Mouse (Mus musculus): Measurements from ENCODE around the gene Gm10803. TPM values are rescaled to one million over a fixed set of nuclear protein-coding genes. Genes with fewer than 3 reads are reported as not detected.

The Gm10803 gene
- polyA plus RNA-seq, 1 experiment = not detected

DNA sequence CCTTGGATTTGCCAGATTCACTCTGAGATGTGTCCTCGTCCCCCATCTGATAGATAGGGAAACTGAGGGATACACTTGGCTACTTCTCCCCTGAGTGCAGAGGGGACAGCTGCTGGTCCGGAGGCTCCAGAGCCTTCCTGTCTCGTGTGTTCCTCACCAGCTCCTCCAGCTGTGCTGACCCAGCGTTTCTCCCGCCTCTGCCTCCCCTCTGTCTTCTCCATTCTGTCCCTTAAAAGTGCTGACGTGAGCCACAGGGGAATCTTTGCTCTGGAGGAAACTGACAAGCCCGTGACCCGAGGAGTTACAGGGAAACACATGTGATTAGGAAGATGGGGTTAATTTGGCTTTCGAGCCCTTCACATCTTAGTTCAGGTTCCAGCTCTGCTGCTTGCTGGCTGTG lies 39.4 kb downstream of the Gm10803 start:
- 42% methylated on average over 9 of the region's 9 CpGs for WGBS
- H3K36me3 ChIP-seq (ENCODE audit: control insufficient read depth, insufficient read depth, low read length) = no peaks in the 10 kb centered on the region
- no peaks in the 10 kb centered on the region for H3K4me1 ChIP-seq (replicated peaks; ENCODE audit: control insufficient read depth, insufficient read depth, low read length)
- no peak overlapping the region for H3K27ac ChIP-seq (ENCODE audit: control insufficient read depth, insufficient read depth, low read length)
- no peak for TF ChIP-seq CTCF (IDR thresholded peaks at IDR 0.05; ENCODE audit: borderline replicate concordance, control insufficient read depth, extremely low read depth, insufficient read depth, low read length, poor library complexity)
- TF ChIP-seq POLR2A (IDR thresholded peaks at IDR 0.05; ENCODE audit: control insufficient read depth, extremely low read depth, insufficient read depth, low read length, poor library complexity) = no peak
- no peak overlapping the region for H3K4me3 ChIP-seq (ENCODE audit: control insufficient read depth, insufficient read depth, low read length)
- no peaks in the 10 kb centered on the region for H3K27me3 ChIP-seq (ENCODE audit: control insufficient read depth, insufficient read depth, low read length)
- DNase-seq = no peak

DNA sequence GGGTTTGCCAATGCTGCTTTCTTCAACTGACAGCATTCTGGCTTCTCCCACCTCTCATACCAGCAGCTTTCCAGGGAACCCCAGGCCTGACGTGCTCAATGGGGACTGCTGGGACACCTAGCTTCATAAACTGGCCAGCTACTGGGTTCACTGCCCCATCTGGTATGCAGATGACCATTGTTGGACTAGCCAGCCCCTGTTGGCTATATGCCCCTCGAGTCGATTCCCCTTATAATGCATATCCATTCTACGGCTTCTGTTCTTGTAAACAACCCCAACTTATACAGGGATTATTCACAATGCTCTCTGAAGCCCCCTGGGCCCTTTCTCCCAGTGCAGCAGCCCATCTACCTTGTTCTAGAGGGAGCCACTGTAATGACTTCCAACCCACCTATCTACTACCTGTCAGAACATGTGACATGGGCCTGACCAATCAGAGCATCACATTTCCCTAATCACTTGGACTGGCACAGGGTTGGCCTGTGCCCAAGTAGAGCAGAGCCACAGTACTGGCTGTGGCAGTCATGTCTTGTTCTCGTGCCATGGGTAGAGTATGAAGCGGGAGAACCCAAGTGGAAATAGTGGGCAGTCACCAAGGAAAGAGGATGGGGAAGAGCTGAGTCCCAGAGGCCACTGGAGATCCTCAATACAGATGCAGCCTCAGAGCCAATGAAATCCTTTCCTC lies 44.4 kb downstream of the Gm10803 start:
- no peak for DNase-seq

DNA sequence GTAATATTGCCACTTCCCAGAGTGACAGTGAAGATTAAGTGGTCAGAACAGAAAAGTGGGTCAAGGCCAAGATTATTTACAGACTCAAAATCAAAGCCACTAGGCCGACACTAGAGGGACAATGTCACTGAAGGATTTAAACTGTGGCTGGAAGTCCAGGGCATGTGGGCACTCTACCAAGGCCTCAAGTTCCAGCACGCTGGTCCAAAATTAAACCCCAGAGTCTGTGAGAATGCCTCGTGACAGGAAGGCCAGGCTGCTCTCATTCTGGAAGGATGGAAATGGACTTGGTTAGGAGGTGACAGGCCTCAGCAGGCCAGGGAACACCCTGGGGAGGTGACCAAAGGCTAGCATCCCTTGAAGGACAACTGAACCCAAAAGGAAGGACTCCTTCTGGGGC lies 48.4 kb downstream of the Gm10803 start:
- no peak overlapping the region for H3K27ac ChIP-seq (ENCODE audit: control insufficient read depth, insufficient read depth, low read length)
- DNase-seq = no peak
- H3K4me1 ChIP-seq (replicated peaks; ENCODE audit: control insufficient read depth, insufficient read depth, low read length) = no peaks in the 10 kb centered on the region
- 92% methylated on average over 3 of the region's 3 CpGs for WGBS
- H3K36me3 ChIP-seq (ENCODE audit: control insufficient read depth, insufficient read depth, low read length) = no peaks in the 10 kb centered on the region
- H3K27me3 ChIP-seq (ENCODE audit: control insufficient read depth, insufficient read depth, low read length) = no peaks in the 10 kb centered on the region
- TF ChIP-seq CTCF (IDR thresholded peaks at IDR 0.05; ENCODE audit: borderline replicate concordance, control insufficient read depth, extremely low read depth, insufficient read depth, low read length, poor library complexity) (no peak), POLR2A (IDR thresholded peaks at IDR 0.05; ENCODE audit: control insufficient read depth, extremely low read depth, insufficient read depth, low read length, poor library complexity) (no peak)
- H3K4me3 ChIP-seq (ENCODE audit: control insufficient read depth, insufficient read depth, low read length) = no peak overlapping the region

More for the DNA sequence above, 44.4 kb downstream of the Gm10803 start:
- H3K27me3 ChIP-seq (ENCODE audit: control insufficient read depth, insufficient read depth, low read length) = no peaks in the 10 kb centered on the region
- H3K4me1 ChIP-seq (replicated peaks; ENCODE audit: control insufficient read depth, insufficient read depth, low read length) = no peaks in the 10 kb centered on the region
- WGBS = 91% methylated on average over 6 of the region's 6 CpGs
- no peak overlapping the region for H3K27ac ChIP-seq (ENCODE audit: control insufficient read depth, insufficient read depth, low read length)
- TF ChIP-seq CTCF (IDR thresholded peaks at IDR 0.05; ENCODE audit: borderline replicate concordance, control insufficient read depth, extremely low read depth, insufficient read depth, low read length, poor library complexity) (no peak), POLR2A (IDR thresholded peaks at IDR 0.05; ENCODE audit: control insufficient read depth, extremely low read depth, insufficient read depth, low read length, poor library complexity) (no peak)
- H3K36me3 ChIP-seq (ENCODE audit: control insufficient read depth, insufficient read depth, low read length) = no peaks in the 10 kb centered on the region
- H3K4me3 ChIP-seq (ENCODE audit: control insufficient read depth, insufficient read depth, low read length) = no peak overlapping the region

DNA sequence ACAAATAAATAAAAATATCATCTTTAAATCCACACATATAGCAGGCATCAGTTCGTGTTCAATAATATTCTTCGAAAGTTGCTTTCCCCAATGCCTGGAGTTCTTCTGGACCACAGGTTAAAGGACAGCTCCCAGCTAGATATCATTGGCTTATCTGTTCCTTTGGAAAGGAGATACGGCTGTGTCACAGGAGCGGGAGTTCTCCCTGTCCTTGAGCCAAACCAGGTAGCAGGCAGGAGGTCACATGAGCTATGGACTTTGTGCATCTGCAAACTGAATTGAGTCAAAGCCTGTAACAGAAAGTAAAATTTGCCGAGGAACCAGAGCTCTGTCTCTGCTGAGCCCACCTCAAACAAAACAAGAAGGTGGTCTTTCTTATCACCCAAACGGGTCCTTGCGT lies 52.7 kb downstream of the Gm10803 start:
- TF ChIP-seq CTCF (IDR thresholded peaks at IDR 0.05; ENCODE audit: borderline replicate concordance, control insufficient read depth, extremely low read depth, insufficient read depth, low read length, poor library complexity) (no peak), POLR2A (IDR thresholded peaks at IDR 0.05; ENCODE audit: control insufficient read depth, extremely low read depth, insufficient read depth, low read length, poor library complexity) (no peak)
- WGBS = 86% methylated on average over 7 of the region's 7 CpGs
- H3K27me3 ChIP-seq (ENCODE audit: control insufficient read depth, insufficient read depth, low read length) = no peaks in the 10 kb centered on the region

More for the DNA sequence above, 52.7 kb downstream of the Gm10803 start:
- no peak for DNase-seq
- H3K27ac ChIP-seq (ENCODE audit: control insufficient read depth, insufficient read depth, low read length) = no peak overlapping the region
- no peaks in the 10 kb centered on the region for H3K36me3 ChIP-seq (ENCODE audit: control insufficient read depth, insufficient read depth, low read length)
- no peak overlapping the region for H3K4me3 ChIP-seq (ENCODE audit: control insufficient read depth, insufficient read depth, low read length)
- H3K4me1 ChIP-seq (replicated peaks; ENCODE audit: control insufficient read depth, insufficient read depth, low read length) = no peaks in the 10 kb centered on the region

Other genes with a start within 250 kb of the Gm10803 start
- 10.7 and 12.2 TPM in 2 replicates for gene Tspan18, start 226.1 kb upstream of the Gm10803 start, polyA plus RNA-seq (2012; rRNA removed)
- gene Cd82, start 97.4 kb upstream of the Gm10803 start, polyA plus RNA-seq (2012; rRNA removed) = 176 and 181 TPM in 2 replicates
- 0.23 and 0.32 TPM in 2 replicates for gene Alx4, start 81.8 kb downstream of the Gm10803 start, polyA plus RNA-seq (2012; rRNA removed)

All from thymus, adult 2 months (tissue).